Mouse (Mus musculus) kidney, adult 2 months (tissue): ENCODE results near the gene Nrl. TPM values are rescaled to one million over a fixed set of nuclear protein-coding genes. Genes with fewer than 3 reads are reported as not detected.

ENCODE experiments used
- DNase-seq: peaks from one replicate; pipeline ENCODE4 v3.0.0; 2021
- H3K27ac ChIP-seq: fragments of 200-500 bp; 2 replicates; pipeline ENCODE4 v1.5.1; 2012; ENCODE audit warnings: low read depth, low read length, control low read depth, inconsistent platforms; ENCODE audit not compliant: insufficient read depth
- H3K27me3 ChIP-seq: fragments of 200-500 bp; replicated peaks from 2 replicates; pipeline ENCODE4 v1.6.1; 2012; ENCODE audit warnings: mild to moderate bottlenecking, moderate library complexity, low read length, inconsistent platforms; ENCODE audit not compliant: control insufficient read depth, insufficient read depth
- H3K36me3 ChIP-seq: fragments of 200-500 bp; 2 replicates; pipeline ENCODE4 v1.6.1; 2012; ENCODE audit warnings: mild to moderate bottlenecking, moderate library complexity, low read length, inconsistent platforms; ENCODE audit not compliant: control insufficient read depth, insufficient read depth
- H3K4me1 ChIP-seq: fragments of 200-500 bp; 2 replicates; pipeline ENCODE4 v1.6.1; 2011; ENCODE audit warnings: low read length; ENCODE audit not compliant: control insufficient read depth, insufficient read depth
- H3K4me3 ChIP-seq: fragments of 200-500 bp; 2 replicates; pipeline ENCODE4 v1.5.1; 2011; ENCODE audit warnings: mild to moderate bottlenecking, low read depth, low read length, control low read depth; ENCODE audit not compliant: insufficient read depth
- CTCF ChIP-seq: fragments of 200-500 bp; conservative IDR thresholded peaks from 2 replicates; pipeline ENCODE4 v1.5.1; 2011; ENCODE audit warnings: low read depth, mild to moderate bottlenecking, control low read depth, low read length, moderate library complexity, mixed read lengths; ENCODE audit not compliant: insufficient read depth, insufficient read length
- POLR2A ChIP-seq: fragments of 200-500 bp; IDR thresholded peaks from one replicate; pipeline ENCODE4 v1.6.1; 2011; ENCODE audit warnings: low read depth, low read length, control low read depth
- WGBS: fragments of 180-500 bp; shearing (Covaris S2); methylation state at CpG from one replicate; pipeline ENCODE4 v1.1.7; 2018; 5-methylcytosine and 5-hydroxymethylcytosine counted together
- polyA plus RNA-seq: library from polyadenylated mRNA; depleted of rRNA; stranded (reverse); fragments of >200 nt; gene quantifications from 2 replicates; pipeline ENCODE4 v1.2.3, GENCODE M21; 2012

Gene Nrl
- polyA plus RNA-seq, 1 experiment = not detected

DNA sequence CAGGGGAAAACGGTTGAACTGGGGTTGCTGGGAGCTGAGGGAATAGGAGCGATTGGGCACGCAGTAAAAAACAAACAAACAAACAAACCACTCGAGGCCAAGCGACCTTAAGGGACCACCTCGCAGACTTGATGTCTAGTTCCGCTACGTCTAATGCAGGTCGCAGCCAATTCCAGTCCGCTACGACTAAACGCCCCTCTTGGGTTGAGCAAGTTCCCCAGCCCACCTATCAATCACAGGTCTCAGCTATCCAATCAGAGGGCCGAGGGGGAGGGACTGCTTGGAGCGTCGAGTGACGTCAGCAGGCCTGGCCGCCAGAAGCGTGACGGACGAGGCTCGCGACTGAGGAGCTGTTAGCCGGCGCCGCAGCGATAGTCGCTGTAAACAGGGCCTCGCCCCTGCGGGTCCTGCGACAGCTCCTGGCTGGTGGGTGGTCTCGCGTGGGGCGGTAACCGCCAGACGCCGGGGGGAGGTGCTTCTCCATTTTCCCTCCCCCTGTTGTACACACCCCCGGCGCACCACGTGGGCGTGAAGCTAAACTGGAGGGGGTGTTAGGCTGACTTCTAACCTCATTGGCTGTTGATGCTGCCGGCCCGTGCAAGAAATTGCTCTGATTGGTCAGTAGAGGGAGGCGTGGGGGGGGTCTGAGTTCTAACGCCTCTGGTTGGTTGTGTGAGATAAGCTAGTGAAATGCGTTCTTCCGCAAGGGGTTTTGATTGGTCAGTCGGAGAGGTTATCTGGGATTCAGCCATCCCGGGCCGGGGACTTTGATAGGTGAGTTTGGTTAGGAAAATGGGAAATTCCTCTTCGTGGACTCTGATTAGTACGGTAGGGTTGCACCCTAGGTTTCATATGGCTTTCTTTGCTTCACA is 35.7 kb upstream of the Nrl start, which contains the start of gene A730061H03Rik:
Gene A730061H03Rik (minus strand): TSS at position 205 of the 872 bp plus-strand sequence.
- H3K27me3 ChIP-seq = no peaks in the 10 kb centered on the region
- peak; percentile 100 for DNase-seq
- peaks cover 12% of the 10 kb centered on the region for H3K4me1 ChIP-seq
- H3K4me3 ChIP-seq = peak within 1 kb of the TSS; percentile 79
- WGBS = under 1% methylated on average over 51 of the region's 51 CpGs
- TF ChIP-seq POLR2A (peak; percentile 79), CTCF (no peak)
- peaks cover under 1% of the 10 kb centered on the region; the same call in 1 of the 2 replicates for H3K36me3 ChIP-seq
- H3K27ac ChIP-seq = peak within 1 kb of the TSS; percentile 98

DNA sequence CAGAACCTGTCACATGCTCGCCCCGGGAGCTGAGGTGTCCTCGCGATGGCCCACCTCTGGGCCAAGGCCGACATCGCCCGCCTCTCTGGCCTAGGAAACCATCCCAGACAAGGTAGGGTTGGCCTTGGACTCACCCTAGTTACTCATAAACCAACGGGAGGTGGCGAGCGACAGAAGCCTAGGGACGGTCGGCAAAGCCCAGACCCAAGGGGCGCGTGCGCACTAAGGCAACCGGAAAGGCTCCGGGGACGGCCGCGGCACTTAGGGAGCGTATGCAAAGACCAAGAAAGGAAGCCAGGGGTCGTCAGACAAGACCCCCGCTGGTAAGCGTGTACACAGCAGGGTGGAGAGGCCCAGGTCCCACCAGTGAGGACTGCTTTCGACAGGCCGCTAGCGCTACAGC is 35.0 kb upstream of the Nrl start, which contains the start of gene Dcaf11:
Gene Dcaf11 (plus strand): TSS at position 208 of the 403 bp plus-strand sequence.
- no peaks in the 10 kb centered on the region; the same call in 1 of the 2 replicates for H3K36me3 ChIP-seq
- H3K27ac ChIP-seq = peak within 1 kb of the TSS; percentile 98
- DNase-seq = peak; percentile 97
- peak within 1 kb of the TSS; percentile 79 for H3K4me3 ChIP-seq
- peaks cover 12% of the 10 kb centered on the region for H3K4me1 ChIP-seq
- H3K27me3 ChIP-seq = no peaks in the 10 kb centered on the region
- under 1% methylated on average over 27 of the region's 27 CpGs for WGBS
- peak; percentile 91 for TF ChIP-seq POLR2A
- TF ChIP-seq CTCF = 0 out of 2 replicates have a peak, but pooled peaks have one; percentile 8

- H3K4me3 ChIP-seq = no peak overlapping the region
These were observed 34.1 kb upstream of the Nrl start for GRCm38 (mm10) chr14:55558740-55559448.

DNA sequence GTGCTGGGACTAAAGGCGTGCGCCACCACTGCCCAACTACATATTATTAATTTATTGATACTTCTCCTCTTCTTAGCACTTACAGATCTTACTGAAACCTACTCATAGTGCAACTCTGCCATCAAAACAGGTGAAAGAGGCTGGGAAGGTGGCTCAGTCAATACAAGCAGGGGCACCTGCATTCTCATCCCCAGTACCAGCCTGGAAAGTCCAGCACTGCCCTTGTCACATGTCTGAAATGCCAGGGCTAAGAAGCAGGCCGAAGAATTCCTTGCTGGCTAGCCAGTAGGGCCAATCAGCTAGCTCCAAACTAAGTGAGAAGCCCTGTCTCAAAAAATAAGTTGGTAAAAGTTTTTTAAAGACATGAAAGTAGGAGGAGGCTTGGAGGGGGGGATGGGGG is 32.8 kb upstream of the Nrl start:
- DNase-seq = peak; percentile 54
- Histone ChIP-seq H3K36me3 (no peaks in the 10 kb centered on the region), H3K4me1 (peaks cover 12% of the 10 kb centered on the region), H3K27me3 (no peaks in the 10 kb centered on the region), H3K4me3 (no peak overlapping the region), H3K27ac (peak overlapping the region; percentile 91)
- TF ChIP-seq CTCF (no peak), POLR2A (no peak)
- 74% methylated on average over 3 of the region's 3 CpGs for WGBS

More at GRCm38 (mm10) chr14:55558740-55559448, 34.1 kb upstream of the Nrl start:
- DNase-seq = no peak
- Histone ChIP-seq H3K27me3 (no peaks in the 10 kb centered on the region), H3K36me3 (no peaks in the 10 kb centered on the region; the same call in 1 of the 2 replicates), H3K27ac (no peak overlapping the region), H3K4me1 (peaks cover 12% of the 10 kb centered on the region)
- WGBS = 50% methylated on average over 6 of the region's 6 CpGs
- no peak for TF ChIP-seq CTCF

GRCm38 (mm10) chr14:55557003-55557402 is 32.2 kb upstream of the Nrl start:
- WGBS = 11% methylated on average over 5 of the region's 5 CpGs
- Histone ChIP-seq H3K27ac (peak overlapping the region; percentile 91), H3K36me3 (no peaks in the 10 kb centered on the region), H3K27me3 (no peaks in the 10 kb centered on the region), H3K4me1 (peaks cover 12% of the 10 kb centered on the region), H3K4me3 (no peak overlapping the region)
- peak; percentile 93 for DNase-seq
- TF ChIP-seq POLR2A (no peak), CTCF (peak; percentile 96)

DNA sequence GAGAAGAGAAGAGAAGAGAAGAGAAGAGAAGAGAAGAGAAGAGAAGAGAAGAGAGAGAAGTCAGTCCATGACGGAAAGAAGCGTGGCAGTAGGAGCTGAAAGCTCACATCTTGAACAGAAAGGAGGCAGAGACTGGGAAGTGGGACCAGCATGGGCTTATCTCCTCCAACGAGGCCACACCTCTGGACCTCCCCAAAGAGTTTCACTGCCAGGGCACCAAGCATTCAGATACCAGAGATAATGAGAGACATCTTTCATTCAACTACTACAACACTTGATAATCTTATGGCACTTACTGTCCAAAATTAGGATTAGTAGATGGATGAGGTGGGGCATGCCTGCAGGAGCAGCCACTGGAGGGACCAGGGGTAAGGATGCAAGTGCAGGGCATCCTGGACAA is 31.0 kb upstream of the Nrl start:
- H3K36me3 ChIP-seq = no peaks in the 10 kb centered on the region
- H3K27me3 ChIP-seq = no peaks in the 10 kb centered on the region
- 87% methylated on average over 3 of the region's 3 CpGs for WGBS
- DNase-seq = no peak
- peaks cover 4% of the 10 kb centered on the region for H3K4me1 ChIP-seq
- TF ChIP-seq POLR2A (no peak), CTCF (no peak)
- no peak overlapping the region for H3K4me3 ChIP-seq
- H3K27ac ChIP-seq = no peak overlapping the region

DNA sequence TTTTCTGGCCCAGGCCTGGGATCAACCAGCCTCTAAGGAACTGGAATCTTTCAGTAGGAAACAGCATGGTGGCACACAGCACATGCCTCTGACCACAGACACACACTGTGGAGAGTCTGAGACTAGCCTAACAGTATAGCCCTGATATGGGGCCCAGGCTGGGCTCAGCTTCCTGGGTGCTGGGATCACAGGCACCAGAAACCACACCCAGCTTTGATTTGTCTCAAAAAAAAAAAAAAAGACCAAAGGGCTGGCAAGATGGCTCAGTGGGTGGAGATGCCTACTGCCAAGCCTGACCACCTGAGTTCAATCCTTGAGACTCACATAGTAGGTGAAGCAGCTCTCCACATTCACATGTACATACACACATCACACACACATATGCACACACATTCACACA is 29.9 kb upstream of the Nrl start:
- Histone ChIP-seq H3K36me3 (no peaks in the 10 kb centered on the region), H3K27me3 (no peaks in the 10 kb centered on the region), H3K4me3 (no peak overlapping the region), H3K4me1 (peaks cover 4% of the 10 kb centered on the region), H3K27ac (no peak overlapping the region)
- TF ChIP-seq CTCF = no peak
- TF ChIP-seq POLR2A = no peak
- no peak for DNase-seq
